Mouse (Mus musculus): Measurements from ENCODE around the gene Mtmr12. TPM values are rescaled to one million over a fixed set of nuclear protein-coding genes. Genes with fewer than 3 reads are reported as not detected.

The Mtmr12 gene
- polyA plus RNA-seq, 1 experiment from 2014 or later = 8.1 TPM

DNA sequence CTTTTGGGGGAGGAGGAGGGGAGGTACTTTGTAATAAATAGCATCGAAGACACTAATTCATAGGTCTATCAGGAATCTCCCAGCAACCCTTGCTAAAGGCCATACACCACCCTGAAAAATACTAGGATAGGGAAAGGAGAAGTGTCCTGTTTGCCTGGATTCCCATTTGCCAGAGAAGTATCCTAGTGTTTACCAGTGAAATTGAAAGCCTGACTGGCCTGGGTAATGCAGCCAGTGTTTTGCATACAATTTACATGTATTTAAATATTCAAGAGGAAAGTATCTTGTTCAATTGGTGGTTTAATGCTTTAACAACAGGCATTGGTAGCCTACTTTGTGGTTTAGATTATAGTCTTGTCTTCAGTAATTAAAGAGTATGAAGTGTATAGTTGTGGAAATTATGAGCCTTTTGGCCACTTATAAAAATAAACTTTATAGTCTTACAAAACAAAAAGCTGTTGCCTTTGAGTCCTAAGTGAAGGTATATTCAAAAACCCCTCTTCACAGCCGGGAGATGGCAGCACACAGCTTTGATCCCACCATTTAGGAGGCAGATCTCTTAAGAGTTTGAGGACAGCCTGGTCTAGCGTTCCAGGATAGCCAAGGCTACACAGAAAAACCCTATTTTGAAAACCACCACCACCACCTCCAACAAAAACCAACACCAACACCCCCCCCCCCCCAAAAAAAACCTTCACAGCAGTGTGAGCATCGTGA, 69.4 kb downstream of the Mtmr12 start:
- no peaks in the 10 kb centered on the region for H3K9me3 ChIP-seq (replicated peaks; ENCODE audit: control insufficient read depth, low read length, poor library complexity, severe bottlenecking)
- no peak overlapping the region for H3K4me3 ChIP-seq (ENCODE audit: low read depth, low read length)
- WGBS = 67% methylated on average over 4 of the region's 4 CpGs
- H3K9ac ChIP-seq (ENCODE audit: low read depth, low read length) = no peak overlapping the region
- H3K27ac ChIP-seq (ENCODE audit: low read length) = no peak overlapping the region
- no peaks in the 10 kb centered on the region for H3K27me3 ChIP-seq (ENCODE audit: control insufficient read depth, insufficient read depth, low read depth, low read length)
- no peak for ATAC-seq
- H3K4me2 ChIP-seq (ENCODE audit: low read length) = no peak overlapping the region
- peaks cover 8% of the 10 kb centered on the region for H3K36me3 ChIP-seq (ENCODE audit: control insufficient read depth, insufficient read depth, low read length)
- no peaks in the 10 kb centered on the region for H3K4me1 ChIP-seq (ENCODE audit: control insufficient read depth, insufficient read depth, low read length)

- no peak for ATAC-seq
- no peaks in the 10 kb centered on the region for H3K27me3 ChIP-seq (ENCODE audit: control insufficient read depth, insufficient read depth, low read depth, low read length)
- no peak overlapping the region for H3K4me3 ChIP-seq (ENCODE audit: low read depth, low read length)
- 81% methylated on average over 4 of the region's 4 CpGs for WGBS
- no peak overlapping the region for H3K4me2 ChIP-seq (ENCODE audit: low read length)
- no peaks in the 10 kb centered on the region; the same call in 1 of the 2 replicates for H3K36me3 ChIP-seq (ENCODE audit: control insufficient read depth, insufficient read depth, low read length)
- no peaks in the 10 kb centered on the region for H3K9me3 ChIP-seq (replicated peaks; ENCODE audit: control insufficient read depth, low read length, poor library complexity, severe bottlenecking)
- no peak overlapping the region for H3K9ac ChIP-seq (ENCODE audit: low read depth, low read length)
- H3K4me1 ChIP-seq (ENCODE audit: control insufficient read depth, insufficient read depth, low read length) = no peaks in the 10 kb centered on the region
- H3K27ac ChIP-seq (ENCODE audit: low read length) = no peak overlapping the region
Observed at GRCm38 (mm10) chr15:12275091-12275623, 70.3 kb downstream of the Mtmr12 start.

GRCm38 (mm10) chr15:12279816-12280215, 75.0 kb downstream of the Mtmr12 start:
- Histone ChIP-seq H3K36me3 (ENCODE audit: control insufficient read depth, insufficient read depth, low read length) (no peaks in the 10 kb centered on the region), H3K4me2 (ENCODE audit: low read length) (no peak overlapping the region), H3K27ac (ENCODE audit: low read length) (no peak overlapping the region), H3K9ac (ENCODE audit: low read depth, low read length) (no peak overlapping the region), H3K4me3 (ENCODE audit: low read depth, low read length) (no peak overlapping the region), H3K9me3 (replicated peaks; ENCODE audit: control insufficient read depth, low read length, poor library complexity, severe bottlenecking) (no peaks in the 10 kb centered on the region; the same call in 1 of the 2 replicates), H3K27me3 (ENCODE audit: control insufficient read depth, insufficient read depth, low read depth, low read length) (no peaks in the 10 kb centered on the region), H3K4me1 (ENCODE audit: control insufficient read depth, insufficient read depth, low read length) (no peaks in the 10 kb centered on the region)
- WGBS = 92% methylated on average over 1 of the region's 1 CpGs
- no peak for ATAC-seq

GRCm38 (mm10) chr15:12284794-12285534, 80.1 kb downstream of the Mtmr12 start:
- Histone ChIP-seq H3K27me3 (ENCODE audit: control insufficient read depth, insufficient read depth, low read depth, low read length) (no peaks in the 10 kb centered on the region), H3K4me1 (ENCODE audit: control insufficient read depth, insufficient read depth, low read length) (no peaks in the 10 kb centered on the region), H3K4me2 (ENCODE audit: low read length) (no peak overlapping the region), H3K9me3 (replicated peaks; ENCODE audit: control insufficient read depth, low read length, poor library complexity, severe bottlenecking) (no peaks in the 10 kb centered on the region; the same call in 1 of the 2 replicates), H3K4me3 (ENCODE audit: low read depth, low read length) (no peak overlapping the region), H3K36me3 (ENCODE audit: control insufficient read depth, insufficient read depth, low read length) (no peaks in the 10 kb centered on the region), H3K9ac (ENCODE audit: low read depth, low read length) (no peak overlapping the region), H3K27ac (ENCODE audit: low read length) (no peak overlapping the region)
- ATAC-seq = peak; percentile 25; the same call in 1 of the 2 replicates
- 81% methylated on average over 6 of the region's 6 CpGs for WGBS

DNA sequence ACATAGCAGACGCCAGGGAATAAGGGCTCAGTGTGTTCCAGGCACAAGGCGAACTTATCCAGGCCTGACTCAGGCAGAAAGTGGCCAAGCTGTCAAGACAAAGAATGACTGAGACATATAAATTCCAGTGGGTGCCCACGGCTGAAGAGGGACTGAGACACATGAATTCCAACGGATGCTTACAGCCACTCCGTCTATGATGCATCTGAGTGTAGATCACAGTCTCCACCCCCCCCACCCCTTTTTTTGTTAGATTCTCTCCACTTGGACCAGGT, 80.6 kb downstream of the Mtmr12 start:
- Histone ChIP-seq H3K4me3 (ENCODE audit: low read depth, low read length) (no peak overlapping the region), H3K9ac (ENCODE audit: low read depth, low read length) (no peak overlapping the region), H3K36me3 (ENCODE audit: control insufficient read depth, insufficient read depth, low read length) (no peaks in the 10 kb centered on the region), H3K4me1 (ENCODE audit: control insufficient read depth, insufficient read depth, low read length) (no peaks in the 10 kb centered on the region), H3K9me3 (replicated peaks; ENCODE audit: control insufficient read depth, low read length, poor library complexity, severe bottlenecking) (no peaks in the 10 kb centered on the region; the same call in 1 of the 2 replicates), H3K27ac (ENCODE audit: low read length) (no peak overlapping the region), H3K4me2 (ENCODE audit: low read length) (no peak overlapping the region), H3K27me3 (ENCODE audit: control insufficient read depth, insufficient read depth, low read depth, low read length) (no peaks in the 10 kb centered on the region)
- 88% methylated on average over 5 of the region's 5 CpGs for WGBS
- ATAC-seq = no peak

- H3K36me3 ChIP-seq (ENCODE audit: control insufficient read depth, insufficient read depth, low read length) = no peaks in the 10 kb centered on the region
- H3K27ac ChIP-seq (ENCODE audit: low read length) = no peak overlapping the region
- no peaks in the 10 kb centered on the region for H3K9me3 ChIP-seq (replicated peaks; ENCODE audit: control insufficient read depth, low read length, poor library complexity, severe bottlenecking)
- no peak overlapping the region for H3K4me2 ChIP-seq (ENCODE audit: low read length)
- H3K27me3 ChIP-seq (ENCODE audit: control insufficient read depth, insufficient read depth, low read depth, low read length) = no peaks in the 10 kb centered on the region
- H3K4me1 ChIP-seq (ENCODE audit: control insufficient read depth, insufficient read depth, low read length) = no peaks in the 10 kb centered on the region
- WGBS = 89% methylated on average over 7 of the region's 7 CpGs
- H3K9ac ChIP-seq (ENCODE audit: low read depth, low read length) = no peak overlapping the region
- ATAC-seq = no peak
- H3K4me3 ChIP-seq (ENCODE audit: low read depth, low read length) = no peak overlapping the region
Observed at GRCm38 (mm10) chr15:12290330-12290729, 85.5 kb downstream of the Mtmr12 start.

- Histone ChIP-seq H3K27me3 (ENCODE audit: control insufficient read depth, insufficient read depth, low read depth, low read length) (no peaks in the 10 kb centered on the region), H3K27ac (ENCODE audit: low read length) (no peak overlapping the region), H3K9me3 (replicated peaks; ENCODE audit: control insufficient read depth, low read length, poor library complexity, severe bottlenecking) (no peaks in the 10 kb centered on the region), H3K4me3 (ENCODE audit: low read depth, low read length) (no peak overlapping the region), H3K36me3 (ENCODE audit: control insufficient read depth, insufficient read depth, low read length) (no peaks in the 10 kb centered on the region), H3K4me2 (ENCODE audit: low read length) (no peak overlapping the region), H3K4me1 (ENCODE audit: control insufficient read depth, insufficient read depth, low read length) (no peaks in the 10 kb centered on the region), H3K9ac (ENCODE audit: low read depth, low read length) (no peak overlapping the region)
- no peak for ATAC-seq
- WGBS = 90% methylated on average over 2 of the region's 2 CpGs
Observed at GRCm38 (mm10) chr15:12291757-12292156, 86.9 kb downstream of the Mtmr12 start.

DNA sequence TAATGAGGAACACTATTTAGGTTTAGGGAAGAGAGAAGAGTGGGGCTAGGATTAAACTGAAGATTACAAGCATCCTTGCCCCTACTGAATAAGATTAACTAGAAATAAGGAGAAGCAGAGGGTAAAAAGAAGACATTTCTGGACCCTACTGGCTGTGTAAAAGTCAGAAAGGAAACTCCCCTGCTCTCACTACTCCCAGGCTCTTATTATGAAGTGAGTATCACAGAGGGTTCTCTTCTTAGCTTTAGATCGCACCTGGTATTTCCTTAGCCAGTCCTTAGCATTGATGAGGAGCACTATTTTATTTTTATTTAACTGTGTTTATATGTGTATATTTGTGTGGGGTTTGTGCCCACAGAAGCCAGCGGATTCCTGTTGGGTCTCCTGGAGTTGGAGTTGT, 91.4 kb downstream of the Mtmr12 start:
- Histone ChIP-seq H3K9ac (ENCODE audit: low read depth, low read length) (no peak overlapping the region), H3K4me1 (ENCODE audit: control insufficient read depth, insufficient read depth, low read length) (no peaks in the 10 kb centered on the region), H3K4me3 (ENCODE audit: low read depth, low read length) (no peak overlapping the region), H3K27me3 (ENCODE audit: control insufficient read depth, insufficient read depth, low read depth, low read length) (no peaks in the 10 kb centered on the region), H3K4me2 (ENCODE audit: low read length) (no peak overlapping the region), H3K27ac (ENCODE audit: low read length) (no peak overlapping the region), H3K36me3 (ENCODE audit: control insufficient read depth, insufficient read depth, low read length) (no peaks in the 10 kb centered on the region), H3K9me3 (replicated peaks; ENCODE audit: control insufficient read depth, low read length, poor library complexity, severe bottlenecking) (no peaks in the 10 kb centered on the region)
- ATAC-seq = no peak
- WGBS = 56% methylated on average over 2 of the region's 2 CpGs

GRCm38 (mm10) chr15:12298231-12298737, 93.5 kb downstream of the Mtmr12 start:
- no peak overlapping the region for H3K9ac ChIP-seq (ENCODE audit: low read depth, low read length)
- no peaks in the 10 kb centered on the region for H3K27me3 ChIP-seq (ENCODE audit: control insufficient read depth, insufficient read depth, low read depth, low read length)
- no peaks in the 10 kb centered on the region for H3K36me3 ChIP-seq (ENCODE audit: control insufficient read depth, insufficient read depth, low read length)
- no peak overlapping the region for H3K27ac ChIP-seq (ENCODE audit: low read length)
- 93% methylated on average over 7 of the region's 7 CpGs for WGBS
- no peaks in the 10 kb centered on the region for H3K9me3 ChIP-seq (replicated peaks; ENCODE audit: control insufficient read depth, low read length, poor library complexity, severe bottlenecking)
- no peak overlapping the region for H3K4me2 ChIP-seq (ENCODE audit: low read length)
- H3K4me1 ChIP-seq (ENCODE audit: control insufficient read depth, insufficient read depth, low read length) = no peaks in the 10 kb centered on the region
- no peak for ATAC-seq
- H3K4me3 ChIP-seq (ENCODE audit: low read depth, low read length) = no peak overlapping the region

All from midbrain, embryonic 16.5 days (tissue).